Mouse (Mus musculus): ENCODE data around the gene Cstf3. TPM values are rescaled to one million over a fixed set of nuclear protein-coding genes. Genes with fewer than 3 reads are reported as not detected.

The Cstf3 gene
- total and polyA plus RNA-seq, 2 experiments from 2014 or later = 10.0 to 61.2 TPM

DNA sequence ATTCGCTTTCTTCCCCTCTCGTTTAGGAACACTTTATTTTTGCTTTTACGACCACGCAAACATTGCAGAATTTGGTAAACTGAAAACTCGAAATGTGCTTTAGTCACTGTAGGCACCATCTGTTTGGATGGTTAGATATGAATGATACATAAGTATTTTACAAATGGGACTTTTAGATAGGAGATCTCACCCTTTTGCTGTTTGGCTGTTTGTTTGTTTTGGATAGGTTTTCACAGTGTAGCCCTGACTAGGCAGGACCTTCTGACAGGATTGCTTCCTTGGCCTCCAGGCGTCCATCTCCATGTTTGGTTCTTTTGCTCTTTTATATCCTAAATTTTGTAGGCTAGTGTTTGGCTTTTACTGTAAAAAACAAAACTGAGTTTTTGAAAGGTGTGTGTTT lies 818 bp downstream of the Cstf3 start:
- ATAC-seq (no peak), DNase-seq (ENCODE audit: low spot score) (peak; percentile 8)
- Histone ChIP-seq H3K9me3 (ENCODE audit: low read length) (no peaks in the 10 kb centered on the region), H3K4me2 (ENCODE audit: low read depth, low read length) (peak overlapping the region; percentile 79), H3K4me1 (ENCODE audit: insufficient read depth, low read length) (peaks cover 16% of the 10 kb centered on the region), H3K27me3 (ENCODE audit: insufficient read depth, low read length) (no peaks in the 10 kb centered on the region), H3K27ac (peak overlapping the region; percentile 85), H3K9ac (replicated peaks; ENCODE audit: low read length) (peak overlapping the region; percentile 81), H3K36me3 (ENCODE audit: insufficient read depth, low read length) (no peaks in the 10 kb centered on the region), H3K4me3 (ENCODE audit: low read length) (peak overlapping the region; percentile 68)
- WGBS = 1% methylated on average over 6 of the region's 6 CpGs
- no peak for TF ChIP-seq CTCF (IDR thresholded peaks at IDR 0.05; ENCODE audit: low read depth)

DNA sequence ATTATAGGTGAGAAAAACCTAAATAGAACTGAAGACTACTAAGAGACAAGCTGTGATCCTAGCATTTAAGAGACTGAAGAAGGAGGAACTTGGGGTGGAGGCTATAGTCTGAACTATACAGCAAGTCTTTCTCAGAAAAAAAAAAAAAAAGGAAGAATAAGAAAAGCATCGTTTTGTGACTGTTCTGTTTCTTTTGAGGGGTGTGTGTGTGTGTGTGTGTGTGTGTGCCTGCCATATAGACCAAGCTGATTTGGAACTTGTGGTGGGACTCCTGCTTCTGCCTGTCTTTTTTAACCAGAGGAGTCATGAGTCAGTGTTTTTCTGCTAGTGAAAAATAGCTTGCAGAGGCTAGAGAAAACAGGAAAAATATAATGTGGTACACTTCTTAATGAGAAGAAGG lies 4.7 kb downstream of the Cstf3 start:
- ATAC-seq (no peak), DNase-seq (ENCODE audit: low spot score) (no peak)
- Histone ChIP-seq H3K4me1 (ENCODE audit: insufficient read depth, low read length) (peaks cover 14% of the 10 kb centered on the region), H3K4me2 (ENCODE audit: low read depth, low read length) (no peak overlapping the region), H3K27ac (no peak overlapping the region), H3K27me3 (ENCODE audit: insufficient read depth, low read length) (no peaks in the 10 kb centered on the region), H3K4me3 (ENCODE audit: low read length) (no peak overlapping the region), H3K9me3 (ENCODE audit: low read length) (no peaks in the 10 kb centered on the region), H3K36me3 (ENCODE audit: insufficient read depth, low read length) (no peaks in the 10 kb centered on the region), H3K9ac (replicated peaks; ENCODE audit: low read length) (no peak overlapping the region)
- TF ChIP-seq CTCF (IDR thresholded peaks at IDR 0.05; ENCODE audit: low read depth) = no peak
- 50% methylated on average over 1 of the region's 1 CpGs for WGBS

DNA sequence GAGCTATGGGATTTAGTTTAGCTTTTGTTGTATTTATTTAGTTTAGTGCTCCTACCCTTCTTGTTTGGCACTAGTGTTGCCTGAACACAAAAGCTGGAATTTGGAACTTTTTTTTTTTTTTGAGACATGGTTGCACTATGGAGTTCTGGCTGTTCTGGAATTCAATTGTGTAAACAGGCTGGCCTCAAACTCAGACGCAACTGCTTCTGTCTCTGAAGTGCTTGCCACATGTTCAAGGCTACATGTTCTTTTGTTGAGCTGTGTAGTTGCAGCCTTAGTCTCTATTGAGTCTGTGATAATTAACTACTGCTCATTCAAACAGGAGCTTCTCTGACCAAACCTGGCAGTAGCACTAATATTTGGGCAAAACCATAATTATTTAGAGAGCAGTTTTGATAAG lies 13.1 kb downstream of the Cstf3 start:
- Histone ChIP-seq H3K4me2 (ENCODE audit: low read depth, low read length) (no peak overlapping the region), H3K4me3 (ENCODE audit: low read length) (no peak overlapping the region), H3K27ac (no peak overlapping the region), H3K9me3 (ENCODE audit: low read length) (no peaks in the 10 kb centered on the region), H3K9ac (replicated peaks; ENCODE audit: low read length) (no peak overlapping the region), H3K36me3 (ENCODE audit: insufficient read depth, low read length) (no peaks in the 10 kb centered on the region), H3K4me1 (ENCODE audit: insufficient read depth, low read length) (no peaks in the 10 kb centered on the region), H3K27me3 (ENCODE audit: insufficient read depth, low read length) (no peaks in the 10 kb centered on the region)
- WGBS = 38% methylated on average over 1 of the region's 1 CpGs
- ATAC-seq (no peak), DNase-seq (ENCODE audit: low spot score) (no peak)
- no peak for TF ChIP-seq CTCF (IDR thresholded peaks at IDR 0.05; ENCODE audit: low read depth)

DNA sequence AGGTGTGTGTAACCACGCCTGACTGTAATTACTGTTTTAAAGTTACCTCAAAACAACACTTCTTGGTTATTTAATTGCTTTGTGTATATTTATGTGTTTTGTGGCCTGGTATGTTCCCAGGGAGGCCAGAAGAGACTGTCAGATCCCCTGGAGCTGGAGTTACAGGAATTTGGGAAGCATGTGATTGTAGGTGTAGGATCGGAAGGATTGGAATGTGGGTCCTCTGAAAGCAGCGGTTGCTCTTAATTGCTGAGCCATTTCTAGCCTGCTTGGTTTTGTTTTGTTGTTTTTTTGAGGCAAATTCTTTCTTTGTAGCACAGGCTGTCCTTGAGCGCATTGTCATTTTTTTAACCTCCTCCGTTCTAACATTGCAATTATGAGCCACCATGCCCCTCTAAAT lies 14.4 kb downstream of the Cstf3 start:
- no peaks in the 10 kb centered on the region for H3K36me3 ChIP-seq (ENCODE audit: insufficient read depth, low read length)
- no peak overlapping the region for H3K4me3 ChIP-seq (ENCODE audit: low read length)
- no peak overlapping the region for H3K4me2 ChIP-seq (ENCODE audit: low read depth, low read length)
- no peak for ATAC-seq
- H3K9ac ChIP-seq (replicated peaks; ENCODE audit: low read length) = no peak overlapping the region
- H3K4me1 ChIP-seq (ENCODE audit: insufficient read depth, low read length) = no peaks in the 10 kb centered on the region
- no peak for DNase-seq (ENCODE audit: low spot score)
- H3K27me3 ChIP-seq (ENCODE audit: insufficient read depth, low read length) = no peaks in the 10 kb centered on the region
- H3K27ac ChIP-seq = no peak overlapping the region
- no peaks in the 10 kb centered on the region for H3K9me3 ChIP-seq (ENCODE audit: low read length)
- TF ChIP-seq CTCF (IDR thresholded peaks at IDR 0.05; ENCODE audit: low read depth) = no peak
- WGBS = 84% methylated on average over 5 of the region's 5 CpGs

DNA sequence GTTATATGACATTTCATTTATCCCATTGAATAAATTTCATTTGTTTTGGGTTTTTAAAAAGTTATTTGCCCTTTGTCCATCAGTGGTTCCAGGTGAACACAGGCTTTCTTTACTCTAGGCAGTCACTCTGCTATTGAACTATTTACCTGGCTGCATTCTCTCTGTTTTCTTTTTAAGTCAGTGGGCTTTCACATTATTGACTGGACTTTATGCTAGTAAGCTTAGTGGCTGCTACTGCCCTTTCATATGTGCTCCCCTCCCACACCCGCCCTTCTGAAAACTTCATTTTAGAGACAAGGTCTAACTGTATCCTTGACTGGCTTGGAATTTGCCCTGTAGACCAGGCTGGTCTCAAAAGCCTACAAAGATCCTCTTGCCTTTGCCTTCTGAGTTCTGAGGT lies 15.2 kb downstream of the Cstf3 start:
- Histone ChIP-seq H3K36me3 (ENCODE audit: insufficient read depth, low read length) (no peaks in the 10 kb centered on the region), H3K4me3 (ENCODE audit: low read length) (no peak overlapping the region), H3K9me3 (ENCODE audit: low read length) (no peaks in the 10 kb centered on the region), H3K9ac (replicated peaks; ENCODE audit: low read length) (no peak overlapping the region), H3K27ac (no peak overlapping the region), H3K4me1 (ENCODE audit: insufficient read depth, low read length) (no peaks in the 10 kb centered on the region), H3K4me2 (ENCODE audit: low read depth, low read length) (no peak overlapping the region), H3K27me3 (ENCODE audit: insufficient read depth, low read length) (no peaks in the 10 kb centered on the region)
- no peak for DNase-seq (ENCODE audit: low spot score)
- no peak for ATAC-seq
- 98% methylated on average over 1 of the region's 1 CpGs for WGBS
- no peak for TF ChIP-seq CTCF (IDR thresholded peaks at IDR 0.05; ENCODE audit: low read depth)

DNA sequence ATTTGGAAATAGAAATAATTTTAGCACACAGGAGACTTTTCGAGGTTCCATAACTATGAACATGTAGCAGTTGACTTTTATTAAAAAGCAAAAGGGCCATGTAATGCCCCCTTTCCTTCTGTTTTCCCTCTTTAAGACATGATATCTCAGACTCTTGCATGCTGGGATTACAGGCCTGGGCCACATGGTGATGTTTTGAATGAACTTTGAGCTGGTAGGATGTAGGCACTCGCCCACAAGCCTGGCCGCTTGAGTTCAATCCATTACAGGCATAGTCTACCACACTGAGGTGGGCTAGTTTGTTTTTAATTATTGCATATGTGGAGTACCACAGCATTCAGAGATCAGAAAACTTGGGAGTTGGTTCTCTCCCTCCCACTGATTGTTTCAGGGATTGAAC lies 24.5 kb downstream of the Cstf3 start:
- Histone ChIP-seq H3K4me2 (ENCODE audit: low read depth, low read length) (no peak overlapping the region), H3K27ac (no peak overlapping the region), H3K9ac (replicated peaks; ENCODE audit: low read length) (no peak overlapping the region), H3K9me3 (ENCODE audit: low read length) (no peaks in the 10 kb centered on the region), H3K36me3 (ENCODE audit: insufficient read depth, low read length) (no peaks in the 10 kb centered on the region), H3K4me3 (ENCODE audit: low read length) (no peak overlapping the region), H3K27me3 (ENCODE audit: insufficient read depth, low read length) (no peaks in the 10 kb centered on the region), H3K4me1 (ENCODE audit: insufficient read depth, low read length) (no peaks in the 10 kb centered on the region)
- TF ChIP-seq CTCF (IDR thresholded peaks at IDR 0.05; ENCODE audit: low read depth) = no peak
- DNase-seq (ENCODE audit: low spot score) (no peak), ATAC-seq (no peak)
- 87% methylated on average over 3 of the region's 3 CpGs for WGBS

DNA sequence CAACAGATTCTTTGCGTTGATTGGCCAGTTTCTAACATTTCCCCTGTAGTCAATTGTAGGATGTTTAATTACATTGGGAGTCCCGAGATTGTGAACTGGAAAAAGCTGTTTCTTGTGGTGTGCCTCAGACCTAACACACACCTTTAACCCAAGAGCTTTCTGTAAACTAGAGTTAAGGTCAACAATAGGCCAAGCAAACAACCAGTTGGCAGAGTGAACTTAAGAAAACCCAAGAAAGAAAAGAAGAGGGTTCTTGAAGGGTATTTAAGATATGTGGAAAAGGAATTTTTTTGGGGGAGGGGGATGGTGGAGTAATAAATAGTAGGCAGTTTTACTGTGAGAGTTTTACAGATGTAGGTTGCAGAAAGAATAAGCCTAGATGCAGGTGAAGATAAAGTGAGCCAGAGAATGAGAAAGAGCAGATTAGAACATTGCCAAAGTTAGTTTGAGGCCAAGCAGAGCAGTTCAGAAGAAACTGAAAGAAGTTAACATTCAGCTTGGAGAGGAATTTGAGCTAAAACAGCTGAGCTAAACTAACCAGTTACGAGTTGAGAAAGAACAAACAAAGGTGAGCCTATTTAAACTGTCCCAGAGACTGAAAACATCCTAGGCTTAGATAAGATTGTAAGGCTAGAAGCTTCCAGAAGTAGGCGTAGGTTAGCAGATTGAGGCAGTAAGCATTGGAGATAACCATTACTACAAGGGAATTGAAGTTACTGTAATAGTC lies 25.8 kb downstream of the Cstf3 start:
- no peaks in the 10 kb centered on the region for H3K36me3 ChIP-seq (ENCODE audit: insufficient read depth, low read length)
- no peaks in the 10 kb centered on the region for H3K27me3 ChIP-seq (ENCODE audit: insufficient read depth, low read length)
- no peak overlapping the region for H3K27ac ChIP-seq
- ATAC-seq (no peak), DNase-seq (ENCODE audit: low spot score) (no peak)
- H3K9ac ChIP-seq (replicated peaks; ENCODE audit: low read length) = no peak overlapping the region
- TF ChIP-seq CTCF (IDR thresholded peaks at IDR 0.05; ENCODE audit: low read depth) = no peak
- no peaks in the 10 kb centered on the region for H3K9me3 ChIP-seq (ENCODE audit: low read length)
- H3K4me1 ChIP-seq (ENCODE audit: insufficient read depth, low read length) = no peaks in the 10 kb centered on the region
- no peak overlapping the region for H3K4me3 ChIP-seq (ENCODE audit: low read length)
- no peak overlapping the region for H3K4me2 ChIP-seq (ENCODE audit: low read depth, low read length)
- 93% methylated on average over 4 of the region's 4 CpGs for WGBS
